Mouse (Mus musculus) ES-Bruce4 (cell line): ENCODE measurements around the gene 1700001J03Rik. TPM values are rescaled to one million over a fixed set of nuclear protein-coding genes. Genes with fewer than 3 reads are reported as not detected.
"Not testable (repeated sequence)": the region's sequence is repeated elsewhere in the genome, so short reads cannot be mapped to it uniquely, and the experiment has no call there.

Experiments
- H3K27ac ChIP-seq: 2 replicates; pipeline ENCODE4 v1.5.1; 2012; ENCODE audit warnings: low read length, inconsistent platforms; ENCODE audit not compliant: insufficient read depth
- H3K27me3 ChIP-seq: 2 replicates; pipeline ENCODE4 v1.6.1; 2012; ENCODE audit warnings: mild to moderate bottlenecking, low read length, inconsistent platforms; ENCODE audit not compliant: control insufficient read depth, poor library complexity, insufficient read depth, severe bottlenecking
- H3K36me3 ChIP-seq: 2 replicates; pipeline ENCODE4 v1.6.1; 2012; ENCODE audit warnings: inconsistent platforms, mild to moderate bottlenecking, low read length, moderate library complexity; ENCODE audit not compliant: control insufficient read depth, poor library complexity, insufficient read depth, severe bottlenecking
- H3K4me1 ChIP-seq: one replicate; pipeline ENCODE4 v1.8.1; 2011; ENCODE audit warnings: low read length; ENCODE audit not compliant: control insufficient read depth, insufficient read depth
- H3K4me3 ChIP-seq: 2 replicates; pipeline ENCODE4 v1.5.1; 2011; ENCODE audit warnings: low read depth, mild to moderate bottlenecking, low read length
- H3K9ac ChIP-seq: 2 replicates; pipeline ENCODE4 v1.6.1; 2012; ENCODE audit warnings: low read depth, mild to moderate bottlenecking, inconsistent platforms; ENCODE audit not compliant: poor library complexity, severe bottlenecking
- H3K9me3 ChIP-seq: replicated peaks from 2 replicates; pipeline ENCODE4 v1.6.1; 2012; ENCODE audit warnings: mild to moderate bottlenecking, low read length, inconsistent platforms; ENCODE audit not compliant: control insufficient read depth, poor library complexity, insufficient read depth, severe bottlenecking
- CTCF ChIP-seq: IDR thresholded peaks from one replicate; pipeline ENCODE4 v1.8.1; 2011; ENCODE audit warnings: low read depth, low read length
- EP300 ChIP-seq: IDR thresholded peaks from 2 replicates; pipeline ENCODE4 v1.6.1; 2011; ENCODE audit warnings: low read depth, low read length; ENCODE audit not compliant: insufficient read depth
- POLR2A ChIP-seq: IDR thresholded peaks from one replicate; pipeline ENCODE4 v1.8.1; 2011; ENCODE audit warnings: low read length; ENCODE audit not compliant: insufficient read depth
- polyA plus RNA-seq: library from polyadenylated mRNA; stranded (reverse); fragments of >200 nt; gene quantifications from 2 replicates; pipeline ENCODE4 v1.2.4, GENCODE M21; 2011; ENCODE audit warnings: low read depth; ENCODE audit not compliant: missing spikeins, insufficient read depth, insufficient read length

1700001J03Rik gene
- 0.94 TPM in 1 of 2 replicates, not detected in the other for polyA plus RNA-seq

GRCm38 (mm10) chr5:146185204-146185603 lies at the start of gene 1700001J03Rik:
TSS of gene 1700001J03Rik (minus strand) at chr5:146185304.
- H3K36me3 ChIP-seq, H3K9me3 ChIP-seq, H3K27ac ChIP-seq, H3K4me1 ChIP-seq, H3K4me3 ChIP-seq, H3K9ac ChIP-seq, H3K27me3 ChIP-seq: not testable (repeated sequence)

GRCm38 (mm10) chr5:146234336-146234735 lies 49.2 kb upstream of the 1700001J03Rik start:
- Histone ChIP-seq H3K27me3 (no peaks in the 10 kb centered on the region), H3K27ac (no peak overlapping the region), H3K4me1 (no peaks in the 10 kb centered on the region), H3K9ac (no peak overlapping the region), H3K36me3 (no peaks in the 10 kb centered on the region; the same call in 1 of the 2 replicates), H3K9me3 (no peaks in the 10 kb centered on the region), H3K4me3 (no peak overlapping the region)
- TF ChIP-seq CTCF: no peak
- TF ChIP-seq EP300: no peak
- no peak for TF ChIP-seq POLR2A

GRCm38 (mm10) chr5:146232816-146233215 lies 47.7 kb upstream of the 1700001J03Rik start:
- TF ChIP-seq EP300 (no peak), CTCF (no peak), POLR2A (no peak)
- Histone ChIP-seq H3K9ac (no peak overlapping the region), H3K27me3 (no peaks in the 10 kb centered on the region), H3K9me3 (no peaks in the 10 kb centered on the region), H3K4me3 (no peak overlapping the region), H3K4me1 (no peaks in the 10 kb centered on the region), H3K36me3 (no peaks in the 10 kb centered on the region; the same call in 1 of the 2 replicates), H3K27ac (no peak overlapping the region)

DNA sequence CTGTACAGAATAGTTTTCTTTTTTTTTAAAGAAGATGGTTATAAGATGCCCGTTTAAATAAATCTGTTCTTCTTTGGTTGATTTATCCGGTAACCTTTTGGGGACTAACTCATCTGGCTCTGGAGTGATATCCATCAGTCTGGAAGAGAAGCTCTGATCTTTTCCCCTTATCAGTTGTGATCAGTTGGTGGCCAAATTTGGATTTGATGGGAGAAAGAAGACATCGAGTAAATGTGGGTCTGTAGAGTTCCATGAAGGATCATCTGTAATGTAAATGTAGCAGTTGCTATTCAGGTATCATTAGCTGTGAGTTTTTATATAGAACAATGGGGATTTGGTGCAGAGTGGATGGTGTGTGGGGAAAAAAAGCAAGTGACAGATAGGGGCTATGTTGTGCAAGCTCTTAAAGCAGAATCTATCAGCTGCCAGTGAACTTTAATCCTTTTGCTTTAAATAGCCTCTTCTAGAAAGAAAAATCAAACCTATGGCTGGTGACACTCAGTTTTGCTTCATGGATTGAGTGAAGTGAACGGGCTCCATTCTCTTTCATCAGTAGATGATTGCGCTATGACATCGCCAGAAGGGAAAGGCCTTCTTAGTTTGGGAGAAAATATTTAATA lies 47.1 kb upstream of the 1700001J03Rik start:
- Histone ChIP-seq H3K27ac (no peak overlapping the region), H3K4me3 (peak overlapping the region; percentile 85), H3K4me1 (no peaks in the 10 kb centered on the region), H3K9me3 (no peaks in the 10 kb centered on the region), H3K36me3 (no peaks in the 10 kb centered on the region; the same call in 1 of the 2 replicates), H3K27me3 (no peaks in the 10 kb centered on the region), H3K9ac (peak overlapping the region; percentile 84)
- TF ChIP-seq POLR2A (no peak), EP300 (no peak), CTCF (no peak)

- peak overlapping the region; percentile 85 for H3K4me3 ChIP-seq
- no peaks in the 10 kb centered on the region for H3K27me3 ChIP-seq
- no peak overlapping the region for H3K27ac ChIP-seq
- H3K9ac ChIP-seq: peak overlapping the region; percentile 84
- no peaks in the 10 kb centered on the region for H3K4me1 ChIP-seq
- no peaks in the 10 kb centered on the region for H3K9me3 ChIP-seq
- TF ChIP-seq EP300 (no peak), POLR2A (no peak), CTCF (no peak)
- H3K36me3 ChIP-seq: no peaks in the 10 kb centered on the region; the same call in 1 of the 2 replicates
Measured at GRCm38 (mm10) chr5:146231655-146231996, 46.5 kb upstream of the 1700001J03Rik start.

DNA sequence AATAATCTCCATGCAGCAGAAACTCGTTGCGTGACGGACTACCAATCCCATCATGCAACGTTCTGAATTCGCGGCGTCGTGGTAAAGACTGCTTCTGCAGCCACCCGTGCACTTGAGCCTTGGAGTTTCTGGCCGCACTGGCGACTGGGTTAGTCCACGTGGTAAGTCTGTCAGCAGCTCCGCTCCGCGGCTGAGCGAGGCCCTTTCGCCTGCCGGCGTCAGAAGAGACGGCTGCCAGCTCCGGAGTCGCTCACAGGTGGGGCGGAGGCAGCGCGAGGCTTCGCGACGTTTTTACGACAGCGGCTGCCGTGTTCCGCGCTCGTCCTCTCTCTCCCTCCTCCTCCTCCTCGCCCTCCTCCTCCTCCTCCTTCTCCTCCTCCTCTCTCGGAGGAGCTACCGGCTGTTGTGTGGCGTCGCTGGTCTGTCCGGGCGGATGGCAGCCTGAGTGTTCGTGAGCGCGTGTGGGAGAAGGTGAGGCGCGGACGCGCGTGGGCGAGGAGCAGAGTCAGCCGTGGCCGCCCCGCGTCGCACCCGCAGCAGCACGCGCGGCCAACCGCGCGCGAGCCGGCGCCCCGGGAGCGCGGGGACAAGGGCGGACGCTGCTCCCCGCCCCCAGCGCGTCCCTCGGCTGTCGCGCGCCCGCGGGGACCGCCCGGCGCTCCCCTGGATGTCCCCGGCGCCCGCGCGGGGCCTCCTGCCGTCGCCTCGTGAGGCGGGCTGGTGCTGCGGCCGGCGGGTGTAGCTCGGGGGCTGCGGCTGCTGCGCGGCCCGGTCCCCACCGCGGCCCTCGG lies 46.0 kb upstream of the 1700001J03Rik start, which contains the start of gene Cdk8:
Gene Cdk8 (plus strand): TSS at position 367 of the 791 bp plus-strand sequence.
- no peaks in the 10 kb centered on the region for H3K4me1 ChIP-seq
- H3K27ac ChIP-seq: peak within 1 kb of the TSS; percentile 75
- H3K9ac ChIP-seq: peak within 1 kb of the TSS; percentile 84
- TF ChIP-seq POLR2A (no peak), EP300 (no peak), CTCF (no peak)
- H3K4me3 ChIP-seq: peak within 1 kb of the TSS; percentile 85
- H3K27me3 ChIP-seq: no peaks in the 10 kb centered on the region
- H3K36me3 ChIP-seq: no peaks in the 10 kb centered on the region; the same call in 1 of the 2 replicates
- H3K9me3 ChIP-seq: no peaks in the 10 kb centered on the region
